Mouse (Mus musculus) granulocyte monocyte progenitor cell, adult 5-6 weeks (primary cell): ENCODE measurements around the gene Gadd45b. TPM values are rescaled to one million over a fixed set of nuclear protein-coding genes. Genes with fewer than 3 reads are reported as not detected.
A peak's percentile ranks its signal among the peaks of the same experiment; 100 is the strongest.

Experiments
- ATAC-seq: replicated peaks from 2 replicates; pipeline ENCODE4 v1.8.0; 2016; ENCODE audit warnings: mild to moderate bottlenecking, moderate TSS enrichment, inconsistent platforms; ENCODE audit not compliant: poor library complexity, severe bottlenecking
- total RNA-seq, 2 experiments: library from RNA; stranded (forward) in 1 of 2; stranded (reverse) in 1 of 2; fragments of 200-712, 200-1000 nt in 1 of 2; fragments of >200 nt in 1 of 2; fragmentation: Nextera tagmentation in 1 of 2; gene quantifications; 2 replicates each; pipeline ENCODE4 v1.2.3; 2014 to 2017

Gadd45b gene
- total RNA-seq, 2 experiments from 2014 or later: 20.1 to 27.6 TPM

GRCm38 (mm10) chr10:80952449-80952848 is 22.6 kb downstream of the Gadd45b start:
- peak; percentile 67 for ATAC-seq

- no peak for ATAC-seq
Measured at GRCm38 (mm10) chr10:80954415-80954814, 24.5 kb downstream of the Gadd45b start.

- no peak for ATAC-seq
Measured at GRCm38 (mm10) chr10:80954843-80955242, 25.0 kb downstream of the Gadd45b start.

- ATAC-seq: peak; percentile 75
Measured at GRCm38 (mm10) chr10:80955536-80955935, 25.7 kb downstream of the Gadd45b start.

- no peak for ATAC-seq
Measured at GRCm38 (mm10) chr10:80956385-80956784, 26.5 kb downstream of the Gadd45b start.

- ATAC-seq: no peak
Measured at GRCm38 (mm10) chr10:80956901-80957300, 27.0 kb downstream of the Gadd45b start.

GRCm38 (mm10) chr10:80957791-80958190 is 27.9 kb downstream of the Gadd45b start:
- ATAC-seq: no peak

GRCm38 (mm10) chr10:80958979-80959637 is 29.2 kb downstream of the Gadd45b start:
- no peak for ATAC-seq

GRCm38 (mm10) chr10:80960551-80961508 is 31.0 kb downstream of the Gadd45b start:
- peak; percentile 26; the same call in 1 of the 2 replicates for ATAC-seq

- ATAC-seq: no peak
Measured at GRCm38 (mm10) chr10:80962051-80962472, 32.2 kb downstream of the Gadd45b start.

- peak; percentile 19; the same call in 1 of the 2 replicates for ATAC-seq
Measured at GRCm38 (mm10) chr10:80962585-80962984, 32.7 kb downstream of the Gadd45b start.

GRCm38 (mm10) chr10:80963031-80963975 is 33.4 kb downstream of the Gadd45b start:
- ATAC-seq: peak; percentile 44

- no peak for ATAC-seq
Measured at GRCm38 (mm10) chr10:80966296-80966695, 36.4 kb downstream of the Gadd45b start.

- ATAC-seq: peak; percentile 36; the same call in 1 of the 2 replicates
Measured at GRCm38 (mm10) chr10:80967101-80967656, 37.3 kb downstream of the Gadd45b start.

- ATAC-seq: no peak
Measured at GRCm38 (mm10) chr10:80968106-80968505, 38.2 kb downstream of the Gadd45b start.

- peak; percentile 57 for ATAC-seq
Measured at GRCm38 (mm10) chr10:80969298-80969697, 39.4 kb downstream of the Gadd45b start.

GRCm38 (mm10) chr10:80970159-80970558 is 40.3 kb downstream of the Gadd45b start:
- no peak for ATAC-seq

GRCm38 (mm10) chr10:80971533-80971932 is 41.7 kb downstream of the Gadd45b start:
- no peak for ATAC-seq

- ATAC-seq: no peak
Measured at GRCm38 (mm10) chr10:80972071-80972987, 42.5 kb downstream of the Gadd45b start.
